Mouse (Mus musculus) gastrocnemius, adult 18-20 months (tissue): ENCODE measurements around the gene Nrip2. TPM values are rescaled to one million over a fixed set of nuclear protein-coding genes. Genes with fewer than 3 reads are reported as not detected.
"Not testable (repeated sequence)": the region's sequence is repeated elsewhere in the genome, so short reads cannot be mapped to it uniquely, and the experiment has no call there.

Source experiments
- DNase-seq: peaks from one replicate; pipeline ENCODE4 v3.0.0; 2021; ENCODE audit warnings: low spot score
- long read RNA-seq, 2 experiments: library from polyadenylated mRNA; stranded (forward); transcript quantifications; one replicate each; pipeline ENCODE4 v2.0.0; 2021
- total RNA-seq, 2 experiments: library from RNA; stranded (reverse); gene quantifications; 2 replicates each; pipeline ENCODE4 v1.2.3; 2021

Nrip2 gene
- 1 to 10 TPM; 1.2 to 1.7 TPM for total RNA-seq
- long read RNA-seq, experiment 1, partial matches to known transcripts, result 0 of 1 reads
- long read RNA-seq, experiment 1, other reads (novel, unspliced or antisense), result 0 of 1 reads
- long read RNA-seq, experiment 2, partial matches to known transcripts, result 0 of 1 reads
- long read RNA-seq, experiment 2, other reads (novel, unspliced or antisense), result 0 of 1 reads

GRCm38 (mm10) chr6:128398996-128399395 is at the start of gene Nrip2:
Gene Nrip2, plus strand, starts transcription at chr6:128399296.
- no peak for DNase-seq

DNA sequence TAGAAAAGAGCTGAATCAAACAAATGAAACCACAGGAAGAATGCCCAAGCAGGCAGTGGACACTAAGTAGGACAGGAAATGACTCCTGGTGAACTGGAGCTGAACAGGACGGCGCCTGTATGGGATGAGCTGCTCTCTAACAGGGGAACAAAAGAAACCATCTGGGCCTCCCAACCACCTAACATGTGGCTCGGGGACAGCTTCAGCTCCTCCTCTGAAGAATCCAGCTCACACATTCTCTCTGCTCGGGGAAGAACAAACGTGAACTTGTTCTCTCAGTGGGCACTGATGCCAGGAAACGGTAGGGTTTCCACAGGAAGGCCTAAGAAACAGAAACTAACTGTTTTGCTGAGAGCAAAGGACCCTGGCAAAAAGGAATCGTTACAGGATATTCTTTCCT is 49.4 kb upstream of the Nrip2 start:
- DNase-seq, result no peak

DNA sequence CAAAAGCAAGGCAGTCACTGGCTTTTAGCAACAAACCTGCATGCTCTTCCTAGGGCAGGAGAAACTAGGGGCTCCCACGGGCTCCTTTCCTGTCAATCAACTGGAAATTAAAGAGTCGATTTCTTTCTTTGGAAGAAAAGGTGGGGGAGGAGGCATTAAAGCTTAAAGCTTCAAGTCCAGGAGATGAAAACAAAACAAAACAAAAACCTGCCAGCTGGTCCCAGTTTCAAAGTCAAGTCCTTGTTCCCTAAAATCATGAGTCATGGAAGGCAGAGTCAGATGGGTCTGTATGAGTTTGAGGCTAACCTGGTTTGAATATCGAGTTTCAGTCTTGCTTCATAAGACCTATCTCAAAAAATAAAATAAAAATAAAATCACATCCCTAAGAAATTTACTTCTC is 45.0 kb upstream of the Nrip2 start:
- DNase-seq, result no peak

DNA sequence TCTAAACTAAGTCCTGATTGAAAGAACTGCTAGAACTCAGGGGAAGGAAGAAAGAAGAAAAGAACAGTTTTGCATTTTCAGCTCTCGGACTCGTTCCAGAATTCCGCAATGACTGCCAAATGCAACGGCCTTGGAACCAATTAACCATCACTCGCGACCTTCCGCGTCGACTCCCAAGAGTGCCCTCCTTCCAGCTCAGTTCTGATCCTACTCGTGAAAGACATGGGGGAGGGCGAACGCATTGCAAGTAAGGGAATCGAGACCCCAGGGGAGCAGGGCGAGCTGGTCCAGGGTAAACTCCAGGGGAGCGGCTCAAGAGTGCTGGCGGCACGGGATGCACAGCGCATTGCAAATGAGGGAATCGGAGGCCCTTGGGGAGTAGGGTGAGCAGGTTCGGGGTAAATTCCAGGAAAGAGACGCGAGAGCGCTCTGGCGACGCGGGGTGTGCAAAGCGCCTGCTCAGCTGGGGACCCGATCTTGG is 43.9 kb upstream of the Nrip2 start:
- peak; percentile 27 for DNase-seq

DNA sequence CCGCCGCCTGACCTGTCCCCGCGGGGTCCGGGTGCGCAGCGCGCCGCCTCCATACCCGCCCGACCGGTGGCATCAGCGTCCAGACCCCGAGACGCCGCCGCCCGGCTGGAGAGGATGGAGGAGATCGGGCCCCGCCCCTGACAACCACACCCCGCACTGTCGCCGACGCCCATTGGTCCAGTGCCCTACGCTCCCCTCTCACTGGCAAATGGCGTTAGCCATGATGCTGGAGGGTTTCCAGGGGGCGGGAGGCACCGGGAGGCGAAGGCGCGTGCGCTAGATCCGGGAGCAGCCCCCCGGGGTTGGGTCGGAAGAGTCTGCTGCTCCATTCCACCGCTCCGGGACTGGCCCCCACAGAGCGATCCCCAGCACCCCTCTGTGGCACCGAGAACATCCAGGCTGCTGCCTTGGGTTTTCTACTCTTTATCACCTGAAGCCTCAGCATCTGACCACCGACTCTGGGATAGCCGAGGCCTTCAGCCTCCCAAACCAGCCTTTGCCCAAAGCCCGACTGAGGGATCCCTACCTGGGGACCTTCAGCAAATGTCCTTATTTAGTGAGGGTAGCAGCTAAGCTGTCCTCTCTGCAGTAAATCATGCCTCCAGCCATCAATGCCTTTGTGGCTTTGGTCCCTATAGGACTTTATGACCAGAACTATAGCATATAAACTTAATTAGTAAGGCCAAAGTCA is 43.2 kb upstream of the Nrip2 start, which contains the start of gene Tulp3:
Gene Tulp3 (minus strand): TSS at position 126 of the 691 bp plus-strand sequence.
- peak; percentile 97 for DNase-seq

DNA sequence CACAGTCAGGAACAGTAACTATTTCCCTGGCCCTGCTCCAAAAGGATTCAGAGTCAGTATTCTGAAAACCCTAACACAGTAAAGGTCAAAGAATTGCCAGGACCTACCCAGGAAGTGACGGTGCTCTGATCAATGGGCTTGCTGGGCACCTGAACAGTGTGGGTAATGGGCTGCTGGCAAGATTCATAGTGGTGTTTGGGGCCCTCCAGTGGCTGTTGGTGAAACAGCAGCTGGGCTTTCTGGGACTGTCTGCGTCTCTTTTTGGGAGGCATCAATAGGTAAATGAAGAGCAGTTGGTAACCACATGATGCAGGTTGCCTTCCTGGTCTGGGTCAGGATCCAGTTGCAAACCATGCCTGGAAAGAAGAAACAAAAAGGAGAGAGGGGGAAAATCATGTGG is 40.1 kb upstream of the Nrip2 start:
- peak; percentile 59 for DNase-seq

- DNase-seq, result no peak
Observed at GRCm38 (mm10) chr6:128361901-128362300, 37.2 kb upstream of the Nrip2 start.

GRCm38 (mm10) chr6:128362381-128363006 is 36.6 kb upstream of the Nrip2 start, which contains the start of the genes Rhno1 and Foxm1:
Gene Rhno1, minus strand, starts transcription at chr6:128362911.
Gene Foxm1, plus strand, starts transcription at chr6:128362967.
- peak; percentile 79 for DNase-seq

- no peak for DNase-seq
Observed at GRCm38 (mm10) chr6:128363007-128363825, 35.9 kb upstream of the Nrip2 start.

DNA sequence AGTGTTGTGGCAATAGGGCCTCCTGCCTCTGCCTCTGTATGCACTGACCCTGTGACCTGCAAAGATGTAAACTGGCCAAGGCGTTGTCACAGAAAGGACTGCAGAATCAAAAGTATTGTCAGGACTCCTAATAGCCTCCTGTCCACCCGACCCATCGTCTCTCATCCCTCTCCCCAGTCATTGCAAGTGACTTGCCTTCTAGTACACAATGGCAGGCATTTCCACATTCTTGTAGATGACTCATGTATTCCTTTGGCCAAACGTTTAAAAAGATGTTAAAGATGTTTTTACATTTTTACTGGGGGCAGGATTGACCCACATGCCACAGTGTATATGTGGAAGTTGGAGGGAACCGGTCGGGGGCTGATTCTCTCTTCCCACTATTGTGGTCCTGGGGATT is 34.4 kb upstream of the Nrip2 start:
- no peak for DNase-seq

- no peak for DNase-seq
Observed at GRCm38 (mm10) chr6:128366466-128366865, 32.6 kb upstream of the Nrip2 start.

DNA sequence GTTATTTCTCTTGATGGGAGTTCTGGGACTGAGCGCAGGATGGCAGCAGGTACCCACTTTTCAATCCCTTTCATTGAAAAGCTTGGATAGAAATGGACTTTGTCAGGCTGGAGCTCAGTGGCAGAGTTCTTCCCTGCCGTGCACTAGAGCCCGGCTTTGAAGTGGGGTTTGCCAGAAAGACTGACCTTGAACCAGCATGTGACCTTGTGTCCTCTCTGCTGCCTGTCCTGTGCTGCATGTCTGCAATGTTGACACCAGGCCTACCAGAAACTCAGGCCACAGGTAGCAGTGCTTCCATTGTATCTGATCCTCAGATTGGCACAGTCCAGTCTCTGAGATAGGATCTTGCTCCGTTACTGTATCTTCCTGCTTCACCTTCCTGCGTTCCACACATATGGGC is 29.1 kb upstream of the Nrip2 start:
- DNase-seq, result no peak

GRCm38 (mm10) chr6:128375192-128375591 is 23.9 kb upstream of the Nrip2 start, which contains the start of the genes Tex52 and Gm44596:
Gene Tex52, plus strand, starts transcription at chr6:128375456.
Gene Gm44596, plus strand, starts transcription at chr6:128375503.
- DNase-seq, result peak; percentile 38

DNA sequence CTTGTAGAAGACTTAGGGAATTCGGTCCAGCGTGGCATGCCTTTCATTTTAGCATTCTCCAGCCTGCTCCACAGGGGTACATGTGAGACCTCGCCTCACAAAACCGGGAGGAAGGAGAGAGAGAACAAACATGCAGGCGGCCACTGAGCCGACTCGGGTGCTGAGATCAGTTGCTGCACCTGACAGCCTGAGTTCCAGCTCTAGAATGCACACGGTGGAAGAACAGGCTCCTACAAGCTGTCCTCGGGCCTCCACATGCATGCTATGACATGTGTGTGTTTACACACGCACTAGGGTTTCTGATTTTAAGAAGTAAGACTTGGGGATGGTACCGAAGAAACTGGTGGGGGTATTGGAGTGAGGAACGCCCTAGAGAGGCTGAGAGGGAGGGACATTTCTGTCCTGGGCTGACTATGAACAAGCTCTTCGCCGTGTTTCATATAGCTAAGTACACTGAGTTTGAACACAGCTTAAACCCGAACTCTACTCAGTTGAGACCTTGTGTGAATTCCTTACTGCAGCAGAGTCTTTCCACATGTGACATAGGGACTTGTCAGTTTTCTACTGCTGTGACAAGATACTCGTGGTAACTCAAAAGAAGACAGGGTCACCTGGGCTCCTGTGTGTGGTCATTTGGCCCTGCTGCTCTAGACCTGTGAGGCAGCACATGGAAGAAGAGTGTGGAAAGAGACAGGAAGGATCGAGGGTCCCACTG is 22.6 kb upstream of the Nrip2 start:
- DNase-seq, result no peak

GRCm38 (mm10) chr6:128379636-128380035 is 19.5 kb upstream of the Nrip2 start:
- no peak for DNase-seq

DNA sequence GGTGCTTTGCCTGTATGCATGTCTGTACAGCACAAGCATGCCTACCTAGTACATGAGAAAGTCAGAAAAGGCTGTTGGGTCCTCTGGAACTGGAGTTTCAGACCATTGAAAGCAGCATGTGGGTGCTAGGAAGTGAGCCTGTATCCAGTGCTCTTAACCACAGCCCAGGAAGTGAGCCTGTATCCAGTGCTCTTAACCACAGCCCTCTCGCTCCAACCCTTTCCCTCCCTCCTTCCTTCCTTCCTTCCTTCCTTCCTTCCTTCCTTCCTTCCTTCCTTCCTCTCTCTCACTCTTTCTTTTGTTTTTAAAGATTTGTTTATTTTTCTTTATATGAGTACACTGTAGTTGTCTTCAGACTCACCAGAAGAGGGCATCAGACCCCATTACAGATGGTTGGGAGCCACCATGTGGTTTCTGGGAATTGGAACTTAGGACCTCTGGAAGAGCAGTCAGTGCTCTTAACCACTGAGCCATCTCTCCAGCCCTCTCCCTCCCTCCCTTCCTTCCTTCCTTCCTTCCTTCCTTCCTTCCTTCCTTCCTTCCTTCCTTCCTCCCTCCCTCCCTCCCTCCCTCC is 18.4 kb upstream of the Nrip2 start:
- DNase-seq, result not testable (repeated sequence)

DNA sequence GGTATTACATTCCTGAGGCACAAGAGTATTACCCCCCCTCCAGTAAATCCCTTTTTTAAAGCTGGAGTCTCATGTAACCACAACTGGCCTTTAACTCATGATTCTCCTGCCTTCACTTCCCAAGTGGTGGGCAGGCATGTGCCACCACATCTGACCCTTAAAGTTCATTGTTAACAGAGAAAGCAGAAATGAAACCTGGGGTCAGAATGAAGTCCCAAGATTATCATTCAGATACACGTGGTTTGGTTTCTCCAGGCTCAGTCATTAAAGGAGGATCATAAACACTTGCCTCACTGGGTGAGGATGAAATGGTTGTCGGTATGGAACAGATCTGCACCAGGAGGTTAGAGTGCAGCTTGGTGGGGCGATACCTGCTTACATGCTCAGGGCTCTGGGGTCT is 17.8 kb upstream of the Nrip2 start:
- no peak for DNase-seq

DNA sequence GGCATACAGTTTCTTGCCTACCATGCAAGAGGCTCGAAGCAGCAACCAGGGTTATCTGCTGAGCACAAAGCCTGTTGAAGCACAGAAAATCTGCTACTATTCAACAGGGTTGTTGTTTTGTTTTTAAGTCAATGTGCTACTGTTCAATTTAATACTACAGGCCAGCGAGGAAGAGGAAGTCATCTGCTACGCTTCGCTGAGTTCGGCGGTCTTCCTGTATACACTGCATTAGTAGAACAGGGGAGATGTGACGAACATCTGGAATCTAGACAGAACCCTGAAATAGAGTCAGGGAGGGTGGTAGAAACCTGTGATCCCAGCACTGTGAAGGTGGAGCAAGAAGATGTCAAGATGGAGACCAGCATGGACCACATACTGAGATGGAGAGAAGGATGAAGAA is 15.3 kb upstream of the Nrip2 start:
- no peak for DNase-seq

DNA sequence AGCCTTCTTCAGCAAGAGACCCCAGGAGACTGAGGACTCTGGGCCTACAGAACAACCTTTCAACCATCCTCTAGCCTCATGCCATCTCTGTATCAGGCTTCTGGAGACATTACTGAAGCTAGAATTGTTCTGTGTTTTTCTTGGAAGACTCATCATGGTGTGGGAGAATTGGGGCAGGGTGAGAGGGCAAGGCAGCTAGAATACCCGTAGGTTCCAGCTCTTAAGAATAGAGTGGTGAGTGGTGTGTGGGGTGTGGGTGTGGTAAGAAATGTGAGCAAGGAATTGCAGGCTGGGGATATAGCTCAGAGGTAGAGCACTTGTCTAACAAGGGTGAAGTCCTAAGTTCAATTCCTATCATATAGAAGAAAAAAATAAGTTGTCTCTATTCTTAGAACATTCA is 14.1 kb upstream of the Nrip2 start:
- DNase-seq, result no peak

GRCm38 (mm10) chr6:128389185-128389584 is 9.9 kb upstream of the Nrip2 start:
- DNase-seq, result no peak

DNA sequence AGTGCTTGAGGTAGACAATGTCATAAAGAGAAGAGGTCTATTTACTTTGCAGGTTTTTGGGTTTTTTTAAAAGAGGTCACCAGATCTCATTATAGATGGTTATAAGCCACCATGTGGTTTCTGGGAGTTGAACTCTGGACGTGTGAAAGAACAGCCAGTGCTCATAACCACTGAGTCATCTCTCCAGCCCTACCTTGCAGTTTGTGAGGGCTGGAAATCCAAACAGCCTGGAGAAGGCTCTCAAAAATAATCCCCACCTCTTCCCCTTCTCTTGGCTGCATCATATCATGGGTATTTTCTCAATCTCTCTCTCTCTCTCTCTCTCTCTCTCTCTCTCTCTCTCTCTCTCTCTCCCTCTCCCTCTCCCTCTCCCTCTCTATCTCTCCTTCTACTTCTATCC is 8.4 kb upstream of the Nrip2 start:
- DNase-seq, result no peak
